Mouse (Mus musculus): ENCODE measurements around the gene Olfr568. TPM values are rescaled to one million over a fixed set of nuclear protein-coding genes. Genes with fewer than 3 reads are reported as not detected.

Olfr568 gene
- polyA plus RNA-seq (2012; rRNA removed), result not detected in 2 replicates

- no peak for DNase-seq (ENCODE audit: low read depth in 1 of 2, low spot score in 2 of 2)
- no peaks in the 10 kb centered on the region for H3K4me1 ChIP-seq (ENCODE audit: control insufficient read depth, insufficient read depth, insufficient read length)
- H3K27ac ChIP-seq (ENCODE audit: insufficient read depth, low read length), result no peak within 1 kb of the TSS
- H3K27me3 ChIP-seq (ENCODE audit: control insufficient read depth, insufficient read depth, low read length), result no peaks in the 10 kb centered on the region
- no peak within 1 kb of the TSS for H3K4me3 ChIP-seq (ENCODE audit: extremely low read depth, insufficient read depth, insufficient read length)
- TF ChIP-seq POLR2A (IDR thresholded peaks at IDR 0.05; ENCODE audit: low read depth, low read length), result no peak
- no peak for TF ChIP-seq CTCF (IDR thresholded peaks at IDR 0.05; ENCODE audit: extremely low read depth, insufficient read depth, insufficient read length, insufficient replicate concordance)
- no peaks in the 10 kb centered on the region for H3K36me3 ChIP-seq (ENCODE audit: control insufficient read depth, insufficient read depth, low read length)
Measured at GRCm38 (mm10) chr7:102876822-102877221, at the start of gene Olfr568. Gene Olfr568, plus strand, starts transcription at chr7:102877122.

DNA sequence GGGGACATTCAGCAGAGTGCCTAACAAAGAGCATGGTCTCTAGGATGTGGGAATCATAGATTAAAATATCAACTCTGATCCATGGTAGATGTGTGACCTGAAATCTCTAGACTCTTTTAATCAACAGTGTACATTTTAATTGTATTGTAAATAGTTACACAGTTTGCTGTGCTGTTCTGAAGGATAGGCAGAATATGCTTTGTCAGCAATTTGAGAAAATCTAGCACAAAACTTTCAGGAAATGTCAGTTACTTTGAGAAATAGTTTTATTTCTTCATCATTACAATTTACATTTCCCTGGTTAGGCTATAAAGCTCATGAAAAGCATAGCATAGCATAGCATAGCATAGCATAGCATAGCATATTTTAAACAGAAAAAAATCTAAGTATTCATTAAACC is 21.1 kb upstream of the Olfr568 start:
- H3K27ac ChIP-seq (ENCODE audit: insufficient read depth, low read length), result no peak overlapping the region
- TF ChIP-seq POLR2A (IDR thresholded peaks at IDR 0.05; ENCODE audit: low read depth, low read length) (no peak), CTCF (IDR thresholded peaks at IDR 0.05; ENCODE audit: extremely low read depth, insufficient read depth, insufficient read length, insufficient replicate concordance) (no peak)
- DNase-seq (ENCODE audit: low read depth in 1 of 2, low spot score in 2 of 2), result no peak
- no peak overlapping the region for H3K4me3 ChIP-seq (ENCODE audit: extremely low read depth, insufficient read depth, insufficient read length)
- H3K27me3 ChIP-seq (ENCODE audit: control insufficient read depth, insufficient read depth, low read length), result no peaks in the 10 kb centered on the region
- H3K4me1 ChIP-seq (ENCODE audit: control insufficient read depth, insufficient read depth, insufficient read length), result no peaks in the 10 kb centered on the region
- no peaks in the 10 kb centered on the region for H3K36me3 ChIP-seq (ENCODE audit: control insufficient read depth, insufficient read depth, low read length)

GRCm38 (mm10) chr7:102858665-102859064 is 18.3 kb upstream of the Olfr568 start, which contains the start of gene Olfr566:
Gene Olfr566, minus strand, starts transcription at chr7:102858765.
- no peaks in the 10 kb centered on the region for H3K4me1 ChIP-seq (ENCODE audit: control insufficient read depth, insufficient read depth, insufficient read length)
- TF ChIP-seq POLR2A (IDR thresholded peaks at IDR 0.05; ENCODE audit: low read depth, low read length) (no peak), CTCF (IDR thresholded peaks at IDR 0.05; ENCODE audit: extremely low read depth, insufficient read depth, insufficient read length, insufficient replicate concordance) (no peak)
- no peak for DNase-seq (ENCODE audit: low read depth in 1 of 2, low spot score in 2 of 2)
- H3K27me3 ChIP-seq (ENCODE audit: control insufficient read depth, insufficient read depth, low read length), result no peaks in the 10 kb centered on the region
- no peaks in the 10 kb centered on the region for H3K36me3 ChIP-seq (ENCODE audit: control insufficient read depth, insufficient read depth, low read length)
- H3K4me3 ChIP-seq (ENCODE audit: extremely low read depth, insufficient read depth, insufficient read length), result no peak within 1 kb of the TSS
- 81% methylated on average over 1 of the region's 1 CpGs for WGBS
- no peak within 1 kb of the TSS for H3K27ac ChIP-seq (ENCODE audit: insufficient read depth, low read length)

DNA sequence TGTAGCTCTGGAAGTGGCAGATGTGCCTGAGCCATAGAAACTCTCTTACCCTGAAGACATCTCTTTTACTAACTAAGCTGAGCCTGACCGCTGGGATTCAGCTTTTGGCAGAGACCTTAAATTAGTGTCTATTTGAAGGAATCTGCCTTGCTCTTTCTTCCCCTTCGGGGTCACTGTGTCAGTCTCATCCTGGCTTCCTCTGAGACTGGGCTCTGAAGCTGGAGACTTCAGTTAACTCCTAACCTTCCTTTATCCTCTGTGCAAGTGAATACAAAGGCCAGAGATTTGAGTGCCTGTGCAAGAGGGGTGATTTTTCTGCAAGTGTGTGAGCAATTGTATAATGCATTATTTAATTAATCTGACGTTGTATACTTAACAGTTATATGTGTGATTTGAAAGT is 13.9 kb downstream of the Olfr568 start, which contains the start of gene Olfr569:
Gene Olfr569, minus strand, starts transcription at position 101 of the 400 bp plus-strand sequence.
- Histone ChIP-seq H3K4me1 (ENCODE audit: control insufficient read depth, insufficient read depth, insufficient read length) (no peaks in the 10 kb centered on the region), H3K4me3 (ENCODE audit: extremely low read depth, insufficient read depth, insufficient read length) (no peak within 1 kb of the TSS), H3K36me3 (ENCODE audit: control insufficient read depth, insufficient read depth, low read length) (no peaks in the 10 kb centered on the region), H3K27me3 (ENCODE audit: control insufficient read depth, insufficient read depth, low read length) (no peaks in the 10 kb centered on the region), H3K27ac (ENCODE audit: insufficient read depth, low read length) (no peak within 1 kb of the TSS)
- TF ChIP-seq CTCF (IDR thresholded peaks at IDR 0.05; ENCODE audit: extremely low read depth, insufficient read depth, insufficient read length, insufficient replicate concordance), result no peak
- no peak for TF ChIP-seq POLR2A (IDR thresholded peaks at IDR 0.05; ENCODE audit: low read depth, low read length)
- no peak for DNase-seq (ENCODE audit: low read depth in 1 of 2, low spot score in 2 of 2)
- WGBS, result 73% methylated on average over 3 of the region's 3 CpGs

DNA sequence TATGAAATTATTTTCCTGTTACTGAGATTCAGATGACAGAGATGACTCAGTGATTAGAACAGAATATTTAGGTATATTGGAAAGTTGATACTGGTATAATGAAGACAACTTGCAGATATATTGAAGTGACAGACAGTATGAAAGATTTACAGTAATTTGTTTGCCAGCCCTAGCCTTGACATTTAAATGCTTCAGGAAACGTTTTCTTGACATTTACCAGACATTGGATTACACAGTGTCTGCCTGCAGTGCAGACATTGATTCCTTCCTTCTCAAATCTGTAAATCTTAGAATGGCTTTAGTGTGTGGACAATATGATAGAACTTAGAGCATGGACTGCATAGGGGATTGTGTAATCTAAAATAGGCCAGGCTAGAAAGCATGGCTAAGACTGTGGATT is 38.3 kb downstream of the Olfr568 start:
- Histone ChIP-seq H3K27me3 (ENCODE audit: control insufficient read depth, insufficient read depth, low read length) (no peaks in the 10 kb centered on the region), H3K4me3 (ENCODE audit: extremely low read depth, insufficient read depth, insufficient read length) (no peak overlapping the region), H3K27ac (ENCODE audit: insufficient read depth, low read length) (no peak overlapping the region), H3K36me3 (ENCODE audit: control insufficient read depth, insufficient read depth, low read length) (no peaks in the 10 kb centered on the region), H3K4me1 (ENCODE audit: control insufficient read depth, insufficient read depth, insufficient read length) (no peaks in the 10 kb centered on the region)
- no peak for DNase-seq (ENCODE audit: low read depth in 1 of 2, low spot score in 2 of 2)
- TF ChIP-seq CTCF (IDR thresholded peaks at IDR 0.05; ENCODE audit: extremely low read depth, insufficient read depth, insufficient read length, insufficient replicate concordance) (no peak), POLR2A (IDR thresholded peaks at IDR 0.05; ENCODE audit: low read depth, low read length) (no peak)
- WGBS, result 22% methylated on average over 1 of the region's 1 CpGs

GRCm38 (mm10) chr7:102916405-102916804 is 39.5 kb downstream of the Olfr568 start:
- 74% methylated on average over 5 of the region's 5 CpGs for WGBS
- Histone ChIP-seq H3K27me3 (ENCODE audit: control insufficient read depth, insufficient read depth, low read length) (no peaks in the 10 kb centered on the region), H3K27ac (ENCODE audit: insufficient read depth, low read length) (no peak overlapping the region), H3K4me3 (ENCODE audit: extremely low read depth, insufficient read depth, insufficient read length) (no peak overlapping the region), H3K4me1 (ENCODE audit: control insufficient read depth, insufficient read depth, insufficient read length) (no peaks in the 10 kb centered on the region), H3K36me3 (ENCODE audit: control insufficient read depth, insufficient read depth, low read length) (no peaks in the 10 kb centered on the region)
- TF ChIP-seq CTCF (IDR thresholded peaks at IDR 0.05; ENCODE audit: extremely low read depth, insufficient read depth, insufficient read length, insufficient replicate concordance), result no peak
- TF ChIP-seq POLR2A (IDR thresholded peaks at IDR 0.05; ENCODE audit: low read depth, low read length), result no peak
- no peak for DNase-seq (ENCODE audit: low read depth in 1 of 2, low spot score in 2 of 2)

DNA sequence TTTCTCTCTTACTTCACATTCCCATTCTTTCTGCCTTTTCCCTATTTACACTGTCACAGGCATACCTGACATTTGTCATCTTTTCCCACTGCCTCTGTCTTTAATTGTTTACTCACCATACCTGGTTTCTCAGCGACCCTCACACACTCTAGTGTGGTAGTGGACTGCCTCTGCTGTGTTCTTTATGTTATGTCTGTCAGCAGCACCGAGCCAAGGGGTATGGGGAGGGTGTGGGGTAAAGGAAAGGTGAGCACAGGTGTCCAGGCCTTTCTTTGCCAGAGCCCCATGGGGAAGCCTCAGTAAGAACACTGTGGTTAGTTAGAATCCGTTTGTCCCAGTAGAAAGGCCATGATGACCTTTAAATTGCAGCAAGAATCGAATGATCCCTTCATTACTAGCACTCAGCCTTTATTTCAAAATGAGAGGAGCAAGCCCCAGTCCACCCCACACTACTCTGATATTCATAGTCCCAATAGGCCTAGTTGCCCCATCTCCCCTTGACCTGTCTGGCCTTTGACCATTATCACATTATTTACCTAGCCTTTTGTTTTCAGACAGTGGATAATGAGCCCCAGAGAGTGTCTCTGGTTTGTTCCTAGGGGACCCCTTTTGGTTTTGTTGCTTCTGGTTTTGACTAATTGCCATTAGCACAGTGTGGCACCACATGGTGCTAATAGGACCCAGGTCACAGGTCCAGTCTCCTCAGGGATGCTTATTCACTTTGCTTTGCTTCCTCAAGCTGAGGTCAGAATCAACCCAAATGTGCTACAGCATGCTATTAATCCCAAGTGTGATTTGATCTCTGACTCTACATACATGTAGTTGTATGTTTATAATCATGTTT is 40.3 kb downstream of the Olfr568 start, which contains the start of gene Olfr571:
Gene Olfr571, minus strand, starts transcription at position 505 of the 844 bp plus-strand sequence.
- no peaks in the 10 kb centered on the region for H3K36me3 ChIP-seq (ENCODE audit: control insufficient read depth, insufficient read depth, low read length)
- H3K27ac ChIP-seq (ENCODE audit: insufficient read depth, low read length), result no peak within 1 kb of the TSS
- no peaks in the 10 kb centered on the region for H3K4me1 ChIP-seq (ENCODE audit: control insufficient read depth, insufficient read depth, insufficient read length)
- TF ChIP-seq CTCF (IDR thresholded peaks at IDR 0.05; ENCODE audit: extremely low read depth, insufficient read depth, insufficient read length, insufficient replicate concordance) (no peak), POLR2A (IDR thresholded peaks at IDR 0.05; ENCODE audit: low read depth, low read length) (no peak)
- 81% methylated on average over 4 of the region's 4 CpGs for WGBS
- DNase-seq (ENCODE audit: low read depth in 1 of 2, low spot score in 2 of 2), result no peak
- no peaks in the 10 kb centered on the region for H3K27me3 ChIP-seq (ENCODE audit: control insufficient read depth, insufficient read depth, low read length)
- no peak within 1 kb of the TSS for H3K4me3 ChIP-seq (ENCODE audit: extremely low read depth, insufficient read depth, insufficient read length)

Data from spleen, adult 2 months (tissue).